Mouse (Mus musculus) G1E-ER4 (cell line): ENCODE measurements around the gene Rnf41. TPM values are rescaled to one million over a fixed set of nuclear protein-coding genes. Genes with fewer than 3 reads are reported as not detected.

Experiments used
- GATA1 ChIP-seq: IDR thresholded peaks from one replicate; pipeline ENCODE4 v1.8.0; 2012; ENCODE audit warnings: low read length, inconsistent platforms
- polyA plus RNA-seq: library from polyadenylated mRNA; stranded (reverse); fragments of >175 nt; gene quantifications from 2 replicates; pipeline ENCODE4 v1.2.3, GENCODE M21; 2012

Rnf41 gene
- polyA plus RNA-seq, 1 experiment: 11.6 TPM

DNA sequence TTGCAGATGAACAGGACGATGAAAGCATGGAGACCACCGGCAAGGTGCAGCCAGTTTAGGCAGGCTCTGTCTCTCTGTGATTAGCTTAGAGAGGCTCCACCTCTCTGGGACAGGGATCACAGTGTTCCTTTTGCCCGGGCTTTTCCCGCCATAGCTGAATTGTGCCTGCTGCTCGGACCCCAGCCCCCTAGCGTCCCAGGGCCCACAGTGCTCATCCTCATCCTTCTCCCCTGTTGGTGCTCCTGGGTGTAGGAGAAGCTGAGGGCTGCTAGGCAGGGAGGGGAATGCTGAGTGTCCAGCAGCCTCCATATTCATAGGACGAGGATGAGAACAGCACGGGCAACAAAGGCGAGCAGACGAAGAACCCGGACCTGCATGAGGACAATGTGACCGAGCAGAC lies 62.9 kb downstream of the Rnf41 start:
- TF ChIP-seq GATA1: no peak

DNA sequence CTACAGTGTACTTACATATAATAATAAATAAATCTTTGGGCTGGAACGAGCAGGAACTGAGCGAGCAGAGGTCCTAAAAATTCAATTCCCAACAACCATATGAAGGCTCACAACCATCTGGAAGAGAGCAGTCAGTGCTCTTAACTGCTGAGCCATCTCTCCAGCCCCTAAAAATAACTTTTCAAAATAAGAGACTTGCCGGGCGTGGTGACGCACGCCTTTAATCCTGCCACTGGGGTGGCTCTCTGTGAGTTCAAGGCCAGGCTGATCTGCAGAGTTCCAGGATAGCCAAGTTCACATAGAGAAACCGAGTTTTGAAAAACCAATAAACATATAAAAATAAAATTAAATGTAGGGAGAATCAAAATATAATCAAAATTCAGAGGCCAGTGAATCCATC lies 74.9 kb downstream of the Rnf41 start:
- TF ChIP-seq GATA1: no peak

DNA sequence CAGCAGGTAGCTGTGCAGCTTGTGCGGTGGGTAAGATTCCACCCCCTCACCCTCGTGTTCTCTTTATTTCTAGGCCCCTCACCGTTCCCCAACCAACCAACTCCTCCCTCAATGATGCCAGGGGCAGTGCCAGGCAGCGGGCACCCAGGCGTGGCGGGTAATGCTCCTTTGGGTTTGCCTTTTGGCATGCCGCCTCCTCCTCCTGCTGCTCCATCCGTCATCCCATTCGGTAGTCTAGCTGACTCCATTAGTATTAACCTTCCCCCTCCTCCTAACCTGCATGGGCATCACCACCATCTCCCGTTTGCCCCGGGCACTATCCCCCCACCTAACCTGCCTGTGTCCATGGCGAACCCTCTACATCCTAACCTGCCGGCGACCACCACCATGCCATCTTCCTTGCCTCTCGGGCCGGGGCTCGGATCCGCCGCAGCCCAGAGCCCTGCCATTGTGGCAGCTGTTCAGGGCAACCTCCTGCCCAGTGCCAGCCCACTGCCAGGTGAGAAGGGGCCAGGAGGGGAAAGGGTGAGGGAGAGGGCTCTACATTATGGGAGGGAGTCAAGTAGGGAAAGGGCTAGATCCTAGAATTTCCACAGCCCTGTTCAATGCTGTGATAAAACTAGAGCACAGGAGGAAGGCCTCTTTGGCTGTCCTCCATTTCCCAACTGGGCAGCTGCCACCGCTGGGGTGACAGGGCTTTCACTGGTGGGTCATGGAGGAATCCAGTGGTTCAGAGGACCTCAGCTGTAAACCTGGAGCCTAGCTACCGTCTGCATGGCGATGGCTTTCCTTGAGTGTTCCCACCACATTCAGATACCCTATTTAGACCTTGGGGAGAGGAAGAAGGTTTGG lies 76.6 kb downstream of the Rnf41 start:
- no peak for TF ChIP-seq GATA1

DNA sequence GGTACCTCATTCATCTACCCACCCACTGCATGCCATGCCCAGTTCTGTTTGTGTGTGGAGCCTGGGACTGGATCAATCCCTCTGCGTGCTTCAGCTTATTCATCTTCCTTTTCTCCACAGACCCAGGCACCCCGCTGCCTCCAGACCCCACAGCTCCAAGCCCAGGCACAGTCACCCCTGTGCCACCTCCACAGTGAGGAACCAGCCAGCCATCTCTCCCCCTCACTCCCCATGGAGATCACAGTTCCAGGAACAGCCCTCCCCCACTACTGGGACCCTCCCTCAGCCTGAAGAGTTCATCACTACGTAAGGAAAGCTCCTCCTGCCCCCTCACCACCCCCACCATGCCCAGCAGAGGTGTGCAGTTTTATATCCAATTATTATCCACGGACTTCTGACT lies 77.3 kb downstream of the Rnf41 start:
- no peak for TF ChIP-seq GATA1

DNA sequence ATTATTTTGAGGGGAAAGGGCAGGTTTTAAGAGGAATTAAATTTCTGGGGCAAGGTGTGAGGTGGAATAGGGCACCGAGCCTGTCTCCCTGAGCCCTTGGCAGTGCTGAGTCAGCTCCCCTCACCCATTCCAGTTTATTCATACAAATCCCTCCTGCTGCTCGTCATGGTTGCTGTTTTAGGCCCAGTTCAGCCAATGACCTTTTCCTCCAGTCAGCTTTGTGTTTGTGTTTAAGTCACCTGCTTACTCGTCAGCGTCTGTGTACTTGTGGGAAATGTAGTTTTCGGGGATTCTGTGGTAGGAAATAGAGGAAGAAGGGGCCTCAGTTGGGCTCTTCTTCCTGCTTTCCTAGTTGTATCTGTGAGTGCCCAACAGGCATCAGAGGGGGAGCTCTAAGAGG lies 77.9 kb downstream of the Rnf41 start:
- TF ChIP-seq GATA1: no peak

DNA sequence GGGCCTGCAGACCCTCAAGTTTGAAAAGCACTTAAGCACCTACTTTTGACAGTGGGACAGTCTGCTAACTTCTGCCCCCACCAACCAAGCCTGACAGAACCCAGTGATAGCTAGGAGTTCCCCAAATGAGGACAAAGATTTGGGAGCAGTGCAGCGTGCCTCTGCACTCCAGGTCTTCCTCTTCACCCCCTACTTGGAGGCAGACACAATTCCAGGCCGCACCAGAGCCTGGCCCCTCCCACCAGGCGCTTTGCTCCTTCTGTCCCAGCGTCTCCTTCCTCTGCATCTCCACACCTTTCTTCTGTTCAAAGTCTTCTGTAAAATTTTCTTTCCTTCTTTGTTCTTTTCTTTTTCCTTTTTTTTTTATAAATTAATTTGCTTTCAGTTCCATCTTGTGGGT lies 78.3 kb downstream of the Rnf41 start:
- TF ChIP-seq GATA1: no peak

DNA sequence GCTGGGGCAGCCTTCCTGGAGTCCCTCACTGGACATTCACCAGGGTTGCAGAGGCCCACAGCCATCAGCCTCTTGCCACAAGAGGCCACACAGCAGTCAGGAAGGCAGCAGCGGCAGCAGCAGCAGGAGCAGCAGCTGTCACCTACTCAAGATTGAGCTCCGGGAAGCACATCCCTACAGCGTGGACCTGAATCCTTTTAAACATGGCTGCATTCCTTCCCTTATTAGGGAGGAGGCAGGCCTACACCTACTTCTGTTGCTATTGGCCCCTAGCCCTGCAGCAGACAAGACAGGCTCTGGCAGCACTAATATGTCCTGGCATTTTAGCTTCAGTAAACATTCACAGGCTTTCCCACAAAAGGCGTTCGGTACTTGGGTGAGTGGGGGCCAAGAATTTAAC lies 78.8 kb downstream of the Rnf41 start:
- no peak for TF ChIP-seq GATA1

DNA sequence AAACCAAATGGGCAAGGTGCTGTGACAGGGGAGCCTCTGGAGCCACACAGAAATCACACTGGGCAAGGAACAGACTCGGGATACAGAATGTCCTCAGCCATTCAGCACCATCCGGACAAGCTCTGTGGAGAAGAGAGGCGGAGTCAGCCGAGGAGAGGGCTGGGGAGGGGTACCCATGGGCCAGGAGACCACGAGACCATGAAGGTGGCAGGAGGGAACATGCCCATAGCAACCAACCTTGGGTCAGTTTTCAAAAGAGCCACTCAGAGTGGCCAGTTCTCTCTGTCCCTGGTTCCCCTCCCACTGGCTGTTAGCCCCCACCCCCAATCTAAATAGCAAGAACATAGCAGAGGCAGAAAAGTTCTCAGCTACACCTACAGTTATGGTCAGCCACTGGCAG lies 79.5 kb downstream of the Rnf41 start:
- no peak for TF ChIP-seq GATA1

Other genes with a start within 250 kb of the Rnf41 start
- 8.8 and 10.8 TPM in 2 replicates for gene Rbms2, start 231.4 kb upstream of the Rnf41 start, polyA plus RNA-seq
- gene Gls2, start 217.2 kb upstream of the Rnf41 start, polyA plus RNA-seq: 15.4 and 19.6 TPM in 2 replicates
- gene Spryd4, start 199.8 kb upstream of the Rnf41 start, polyA plus RNA-seq: 3.9 and 5.2 TPM in 2 replicates
- gene Mip, start 185.8 kb upstream of the Rnf41 start, polyA plus RNA-seq: not detected in 2 replicates
- gene Timeless, start 179.6 kb upstream of the Rnf41 start, polyA plus RNA-seq: 38.9 and 45.1 TPM in 2 replicates
- gene Apon, start 157.6 kb upstream of the Rnf41 start, polyA plus RNA-seq: 0.04 TPM in 1 of 2 replicates, not detected in the other
- gene Apof, start 143.0 kb upstream of the Rnf41 start, polyA plus RNA-seq: not detected in 2 replicates
- gene Stat2, start 141.1 kb upstream of the Rnf41 start, polyA plus RNA-seq: 9.1 TPM in 2 replicates
- 0.05 and 0.08 TPM in 2 replicates for gene Il23a, start 112.9 kb upstream of the Rnf41 start, polyA plus RNA-seq
- gene Pan2, start 108.3 kb upstream of the Rnf41 start, polyA plus RNA-seq: 2.7 and 3.1 TPM in 2 replicates
- gene Cnpy2, start 89.2 kb upstream of the Rnf41 start, polyA plus RNA-seq: 83.4 and 115 TPM in 2 replicates
- gene Cs, start 73.9 kb upstream of the Rnf41 start, polyA plus RNA-seq: 16.3 and 53.3 TPM in 2 replicates
- gene Coq10a, start 42.7 kb upstream of the Rnf41 start, polyA plus RNA-seq: 8.7 and 15.8 TPM in 2 replicates
- gene Ankrd52, start 34.5 kb upstream of the Rnf41 start, polyA plus RNA-seq: 79.7 and 85.8 TPM in 2 replicates
- gene Slc39a5, start 10.4 kb upstream of the Rnf41 start, polyA plus RNA-seq: not detected in 2 replicates
- gene Nabp2, start 165 bp upstream of the Rnf41 start, polyA plus RNA-seq: 226 and 249 TPM in 2 replicates
- gene Smarcc2, start 47.6 kb downstream of the Rnf41 start, polyA plus RNA-seq: 158 and 204 TPM in 2 replicates
- gene Myl6, start 82.5 kb downstream of the Rnf41 start, polyA plus RNA-seq: 221 and 292 TPM in 2 replicates
- 18.5 and 18.8 TPM in 2 replicates for gene Myl6b, start 87.0 kb downstream of the Rnf41 start, polyA plus RNA-seq
- 77.9 and 92.1 TPM in 2 replicates for gene Esyt1, start 114.2 kb downstream of the Rnf41 start, polyA plus RNA-seq
- gene Zc3h10, start 136.1 kb downstream of the Rnf41 start, polyA plus RNA-seq: 18.8 and 21.2 TPM in 2 replicates
- 8,707 and 11,892 TPM in 2 replicates for gene Rpl41, start 137.6 kb downstream of the Rnf41 start, polyA plus RNA-seq
- 631 and 749 TPM in 2 replicates for gene Pa2g4, start 154.3 kb downstream of the Rnf41 start, polyA plus RNA-seq
- gene Erbb3, start 178.0 kb downstream of the Rnf41 start, polyA plus RNA-seq: 0.39 TPM in 2 replicates
- gene Rps26, start 215.1 kb downstream of the Rnf41 start, polyA plus RNA-seq: 1,312 and 5,477 TPM in 2 replicates
- gene Ikzf4, start 234.3 kb downstream of the Rnf41 start, polyA plus RNA-seq: 2.7 and 3.6 TPM in 2 replicates